Mouse (Mus musculus): ENCODE measurements around the gene Miga2.

Gene Miga2

GRCm38 (mm10) chr2:30363773-30364650 is at the start of gene Miga2:
TSS of gene Miga2 (plus strand) at chr2:30364233.
- peak; percentile 97 for DNase-seq

GRCm38 (mm10) chr2:30316136-30316535 is 47.9 kb upstream of the Miga2 start:
- no peak for DNase-seq

- no peak for DNase-seq
Measured at GRCm38 (mm10) chr2:30316955-30317354, 47.1 kb upstream of the Miga2 start.

DNA sequence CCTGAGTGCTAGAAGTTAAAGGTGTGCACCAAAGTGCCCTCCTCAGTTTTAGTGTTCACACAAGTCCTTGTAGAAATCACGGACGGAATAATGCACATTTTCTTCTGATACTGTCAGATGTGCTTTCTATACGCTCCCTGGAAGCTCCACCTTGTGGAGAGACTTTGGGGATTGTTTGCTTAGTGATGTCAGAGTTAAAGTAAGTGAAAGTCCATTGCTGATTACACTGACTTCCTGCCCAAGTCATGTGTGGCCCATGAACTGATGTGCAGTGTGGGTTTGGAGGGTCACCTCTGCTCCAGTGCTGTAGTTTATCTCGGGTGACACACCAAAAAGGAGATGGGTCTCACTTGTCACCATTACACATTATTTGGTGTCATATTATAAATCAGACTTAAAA is 44.8 kb upstream of the Miga2 start:
- DNase-seq, result no peak

GRCm38 (mm10) chr2:30323111-30323510 is 40.9 kb upstream of the Miga2 start:
- no peak for DNase-seq

- DNase-seq, result no peak
Measured at GRCm38 (mm10) chr2:30325296-30325695, 38.7 kb upstream of the Miga2 start.

GRCm38 (mm10) chr2:30327276-30327675 is 36.8 kb upstream of the Miga2 start:
- DNase-seq, result no peak

- no peak for DNase-seq
Measured at GRCm38 (mm10) chr2:30328791-30329190, 35.2 kb upstream of the Miga2 start.

GRCm38 (mm10) chr2:30335324-30335723 is 28.7 kb upstream of the Miga2 start:
- DNase-seq, result no peak

GRCm38 (mm10) chr2:30336174-30336915 is 27.7 kb upstream of the Miga2 start:
- no peak for DNase-seq

DNA sequence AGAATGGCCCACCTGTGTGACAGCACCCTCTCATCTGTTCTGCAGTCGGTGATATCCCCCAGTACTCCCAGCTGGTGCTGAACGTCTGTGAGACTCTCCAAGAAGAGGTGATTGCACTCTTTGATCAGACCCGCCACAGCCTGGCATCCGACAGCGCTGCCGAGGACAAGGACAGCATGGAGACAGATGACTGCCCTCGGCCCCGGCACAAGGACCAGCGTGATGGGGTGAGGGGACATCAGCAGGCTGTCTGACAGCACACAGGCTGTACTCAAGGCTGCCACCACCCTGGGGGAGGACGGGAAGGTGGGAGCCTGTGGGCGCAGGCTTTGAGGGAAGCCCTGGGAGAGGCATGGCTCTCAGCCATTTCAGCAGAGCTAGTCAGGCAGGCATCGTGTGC is 26.9 kb upstream of the Miga2 start:
- no peak for DNase-seq

- no peak for DNase-seq
Measured at GRCm38 (mm10) chr2:30342061-30342460, 22.0 kb upstream of the Miga2 start.

- no peak for DNase-seq
Measured at GRCm38 (mm10) chr2:30342544-30342943, 21.5 kb upstream of the Miga2 start.

- no peak for DNase-seq
Measured at GRCm38 (mm10) chr2:30343601-30344137, 20.4 kb upstream of the Miga2 start.

DNA sequence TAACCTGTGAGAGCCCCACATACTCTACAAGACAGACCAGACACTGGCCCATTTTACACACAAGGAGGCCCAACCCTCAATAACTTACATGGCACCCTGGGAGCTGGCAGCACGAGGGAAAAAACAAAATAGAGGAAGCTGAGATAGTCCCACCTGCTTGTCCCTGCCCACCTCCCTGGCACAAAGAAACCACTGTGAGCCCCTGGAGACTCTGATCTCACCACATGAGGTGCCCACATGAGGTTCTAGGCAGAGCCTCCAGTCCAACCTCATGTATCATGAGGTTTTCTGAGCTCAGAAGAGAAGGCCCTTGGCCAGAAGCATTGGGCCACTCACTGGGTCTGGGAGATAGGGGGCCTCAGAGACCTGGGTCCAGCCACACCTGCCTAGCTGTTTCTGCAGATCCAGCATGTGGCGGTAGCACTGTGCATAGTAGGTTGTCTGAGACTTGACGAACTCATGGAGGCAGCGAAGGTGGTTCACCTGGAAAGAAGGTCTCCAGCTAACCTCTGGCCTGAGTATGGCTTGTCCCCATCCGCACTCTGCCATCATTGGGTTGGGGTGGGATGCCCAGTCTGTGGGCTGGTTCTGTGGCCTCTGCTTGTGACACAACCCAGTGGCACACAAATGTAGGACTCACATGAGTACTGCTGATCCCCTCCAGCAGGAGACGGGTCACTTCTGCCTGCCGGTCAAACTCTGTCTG is 17.9 kb upstream of the Miga2 start:
- no peak for DNase-seq

- no peak for DNase-seq
Measured at GRCm38 (mm10) chr2:30349196-30349595, 14.8 kb upstream of the Miga2 start.

DNA sequence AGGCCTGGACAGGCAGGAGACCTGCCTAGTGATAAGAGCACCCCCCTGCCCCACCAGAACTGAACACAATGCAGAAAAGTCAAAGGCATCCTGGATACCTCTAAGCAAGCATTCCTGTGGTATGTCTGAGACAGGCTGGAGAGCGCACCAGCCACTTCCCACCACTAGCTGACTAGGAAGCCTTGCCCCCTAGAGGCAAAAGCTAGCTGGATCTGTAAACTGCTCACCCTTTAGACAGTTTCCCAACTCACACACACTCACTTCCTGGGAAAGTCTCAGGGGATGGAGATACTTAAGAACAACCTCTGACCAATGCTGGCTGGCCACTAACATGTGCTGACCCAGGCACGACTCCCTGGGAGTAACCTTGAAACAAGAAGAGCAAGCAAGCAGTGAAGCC is 12.9 kb upstream of the Miga2 start:
- no peak for DNase-seq

GRCm38 (mm10) chr2:30355861-30356260 is 8.2 kb upstream of the Miga2 start:
- DNase-seq, result no peak

GRCm38 (mm10) chr2:30356266-30356665 is 7.8 kb upstream of the Miga2 start:
- DNase-seq, result no peak

DNA sequence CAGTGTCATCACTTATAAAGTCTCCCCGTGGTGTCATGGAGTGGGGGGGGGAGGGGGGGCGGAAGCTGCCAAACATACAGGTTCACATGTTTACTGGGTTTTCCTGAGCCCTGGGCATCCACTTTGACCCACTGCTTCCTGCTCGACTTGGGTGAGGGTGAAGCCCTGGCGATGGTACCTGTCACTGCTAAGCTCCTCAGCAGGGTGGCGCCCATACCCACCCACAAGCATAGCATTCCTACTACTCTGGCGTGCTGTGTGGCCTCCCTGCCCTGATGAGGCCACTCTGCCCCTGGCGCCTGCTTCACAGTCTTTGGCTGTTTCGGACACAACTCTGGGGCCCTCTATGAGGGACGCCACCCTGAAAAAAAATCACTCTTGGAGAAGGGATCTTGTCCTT is 7.1 kb upstream of the Miga2 start:
- DNase-seq, result no peak

DNA sequence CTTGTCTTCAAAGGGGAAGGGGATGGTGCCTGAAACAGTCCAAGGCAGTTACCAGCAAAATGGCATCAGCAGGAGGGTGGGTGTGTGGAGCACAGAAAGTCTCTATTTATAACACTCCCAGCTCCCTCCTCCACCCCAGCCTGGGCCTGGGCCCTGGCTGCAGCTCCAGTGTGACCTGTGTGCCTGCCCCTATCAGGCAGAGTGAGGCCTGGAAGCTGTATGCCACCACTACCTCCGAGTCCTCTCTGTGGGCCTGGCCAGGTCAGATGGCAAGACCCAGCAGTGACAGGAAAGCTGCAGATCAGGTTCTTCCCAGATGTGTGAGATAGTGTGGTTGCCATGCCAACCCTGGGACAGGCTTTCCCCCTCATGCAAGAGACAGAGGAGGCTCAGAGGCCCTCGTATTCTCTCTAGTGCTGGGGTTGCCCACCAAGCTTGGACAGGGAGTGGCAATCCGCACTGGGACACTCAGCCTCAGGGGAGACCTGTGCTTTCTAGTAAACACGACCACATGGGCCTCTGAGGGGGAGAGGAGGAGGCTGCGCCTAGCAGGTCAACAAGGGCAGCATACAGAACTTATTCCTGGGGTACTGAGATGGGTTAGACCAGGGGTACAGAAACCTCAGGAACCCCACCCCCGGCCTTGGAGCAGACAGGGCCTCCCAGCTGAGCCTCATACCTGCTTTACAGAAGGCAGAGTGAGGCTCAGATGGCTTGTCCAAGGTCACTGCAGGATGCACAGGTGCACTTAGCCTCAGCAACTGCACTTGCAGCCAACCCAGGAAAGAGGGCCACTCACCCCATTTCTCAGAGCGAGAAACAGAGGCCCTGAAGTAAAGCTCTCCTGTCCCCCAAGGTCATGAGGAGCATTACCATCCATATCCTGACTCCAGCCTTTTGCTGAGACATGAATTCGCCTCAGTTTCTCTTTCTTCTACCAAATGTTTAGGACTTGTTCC is 6.2 kb upstream of the Miga2 start:
- DNase-seq, result no peak
